Mouse (Mus musculus) spleen, postnatal 0 days (tissue): ENCODE data around the gene D3Ertd751e. TPM values are rescaled to one million over a fixed set of nuclear protein-coding genes. Genes with fewer than 3 reads are reported as not detected.

Experiments used
- polyA plus RNA-seq: library from polyadenylated mRNA; unstranded; fragments of >200 nt; fragmentation: Nextera tagmentation; extraction: Ambion mirVana; gene quantifications from 2 replicates; pipeline ENCODE4 v1.2.1, GENCODE M21; 2015

D3Ertd751e gene
- polyA plus RNA-seq = 6.9 and 8.9 TPM in 2 replicates

GRCm38 (mm10) chr3:41742278-41742934, at the start of gene D3Ertd751e, which contains the start of gene Sclt1:
D3Ertd751e (plus strand) TSS chr3:41742611.
Sclt1 (minus strand) TSS chr3:41742514.

Other genes with a start within 250 kb of the D3Ertd751e start
- 10.2 and 10.5 TPM in 2 replicates for gene Jade1, start 186.9 kb upstream of the D3Ertd751e start, polyA plus RNA-seq
- gene Sclt1, start 97 bp upstream of the D3Ertd751e start, polyA plus RNA-seq = 13.2 and 13.3 TPM in 2 replicates